Mouse (Mus musculus) spleen, postnatal 14 days (tissue): ENCODE measurements around the gene Nemp1.
A peak's percentile ranks its signal among the peaks of the same experiment; 100 is the strongest.

Experiments
- DNase-seq, 2 experiments: peaks; one replicate each; pipeline ENCODE4 v3.0.0; 2021 to 2022; ENCODE audit warnings: low spot score in 2 of 2

Nemp1 gene

GRCm38 (mm10) chr10:127674794-127675522, 8.3 kb downstream of the Nemp1 start:
- DNase-seq: peak; percentile 39 to 73

- no peak for DNase-seq
Observed at GRCm38 (mm10) chr10:127675859-127676398, 9.2 kb downstream of the Nemp1 start.

- peak; percentile 84 to 87 for DNase-seq
Observed at GRCm38 (mm10) chr10:127676691-127677548, 10.2 kb downstream of the Nemp1 start.

GRCm38 (mm10) chr10:127677591-127678336, 11.1 kb downstream of the Nemp1 start:
- DNase-seq: peak in 1 of 2 experiments; percentile 54

GRCm38 (mm10) chr10:127679208-127679607, 12.5 kb downstream of the Nemp1 start:
- DNase-seq: no peak

- no peak for DNase-seq
Observed at GRCm38 (mm10) chr10:127679881-127680280, 13.2 kb downstream of the Nemp1 start.

GRCm38 (mm10) chr10:127682886-127683285, 16.2 kb downstream of the Nemp1 start:
- DNase-seq: no peak

- DNase-seq: no peak
Observed at GRCm38 (mm10) chr10:127691053-127691452, 24.4 kb downstream of the Nemp1 start.

GRCm38 (mm10) chr10:127694636-127695035, 27.9 kb downstream of the Nemp1 start:
- DNase-seq: no peak

GRCm38 (mm10) chr10:127695775-127696174, 29.1 kb downstream of the Nemp1 start:
- DNase-seq: no peak

- DNase-seq: no peak
Observed at GRCm38 (mm10) chr10:127698966-127699365, 32.3 kb downstream of the Nemp1 start.

- DNase-seq: no peak
Observed at GRCm38 (mm10) chr10:127703299-127703698, 36.6 kb downstream of the Nemp1 start.

GRCm38 (mm10) chr10:127704293-127704692, 37.6 kb downstream of the Nemp1 start:
- no peak for DNase-seq

- no peak for DNase-seq
Observed at GRCm38 (mm10) chr10:127704766-127705220, 38.1 kb downstream of the Nemp1 start, which contains the start of gene Myo1a. Gene Myo1a, plus strand, starts transcription at chr10:127705170.

GRCm38 (mm10) chr10:127705783-127706182, 39.1 kb downstream of the Nemp1 start:
- DNase-seq: no peak

GRCm38 (mm10) chr10:127707721-127708120, 41.0 kb downstream of the Nemp1 start:
- DNase-seq: no peak

GRCm38 (mm10) chr10:127708850-127709370, 42.2 kb downstream of the Nemp1 start:
- DNase-seq: no peak

GRCm38 (mm10) chr10:127710331-127710730, 43.6 kb downstream of the Nemp1 start:
- no peak for DNase-seq

GRCm38 (mm10) chr10:127712736-127713135, 46.0 kb downstream of the Nemp1 start:
- DNase-seq: no peak

- DNase-seq: no peak
Observed at GRCm38 (mm10) chr10:127721671-127722418, 55.1 kb downstream of the Nemp1 start.

GRCm38 (mm10) chr10:127724178-127724577, 57.5 kb downstream of the Nemp1 start, which contains the start of gene Tac2:
Gene Tac2, plus strand, starts transcription at chr10:127724478.
- no peak for DNase-seq
